Mouse (Mus musculus) right cerebral cortex, adult 2 months (tissue): ENCODE results near the gene Capza1.
A peak's percentile ranks its signal among the peaks of the same experiment; 100 is the strongest.
"Not testable (repeated sequence)": the region's sequence is repeated elsewhere in the genome, so short reads cannot be mapped to it uniquely, and the experiment has no call there.

Experiments used
- DNase-seq, 2 experiments: peaks; one replicate each; pipeline ENCODE4 v3.0.0; 2021 to 2022; ENCODE audit warnings: low spot score in 2 of 2

The Capza1 gene

GRCm38 (mm10) chr3:104863786-104864650 is at the start of gene Capza1, which contains the start of gene St7l:
TSS of gene Capza1 (minus strand) at chr3:104864505.
TSS of gene St7l (plus strand) at chr3:104864005.
- DNase-seq: peak; percentile 87 to 88

- no peak for DNase-seq
Observed at GRCm38 (mm10) chr3:104909195-104909594, 44.9 kb upstream of the Capza1 start.

GRCm38 (mm10) chr3:104906007-104906406 is 41.7 kb upstream of the Capza1 start:
- DNase-seq: peak; percentile 20 to 40

DNA sequence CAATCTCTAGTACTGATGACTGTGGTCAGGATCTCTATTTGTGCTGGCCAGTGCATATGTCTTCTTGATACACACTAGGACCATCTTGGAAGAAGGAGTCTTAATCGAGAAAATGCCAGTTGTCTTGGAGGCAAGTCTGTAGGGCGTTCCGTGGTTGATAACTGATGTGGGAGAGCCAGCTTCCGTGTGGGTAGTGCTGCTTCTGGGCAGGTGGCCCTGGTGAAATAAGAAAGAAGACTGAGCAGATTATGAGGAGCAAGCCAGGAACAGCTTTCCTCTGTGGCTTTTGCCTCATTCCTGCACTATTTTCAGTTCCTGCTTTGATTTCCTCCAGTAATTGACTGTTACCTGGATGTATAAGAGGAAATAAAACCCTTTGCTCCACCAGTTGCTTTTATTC is 41.1 kb upstream of the Capza1 start:
- DNase-seq: peak; percentile 30 to 34

- no peak for DNase-seq
Observed at GRCm38 (mm10) chr3:104901154-104901553, 36.8 kb upstream of the Capza1 start.

DNA sequence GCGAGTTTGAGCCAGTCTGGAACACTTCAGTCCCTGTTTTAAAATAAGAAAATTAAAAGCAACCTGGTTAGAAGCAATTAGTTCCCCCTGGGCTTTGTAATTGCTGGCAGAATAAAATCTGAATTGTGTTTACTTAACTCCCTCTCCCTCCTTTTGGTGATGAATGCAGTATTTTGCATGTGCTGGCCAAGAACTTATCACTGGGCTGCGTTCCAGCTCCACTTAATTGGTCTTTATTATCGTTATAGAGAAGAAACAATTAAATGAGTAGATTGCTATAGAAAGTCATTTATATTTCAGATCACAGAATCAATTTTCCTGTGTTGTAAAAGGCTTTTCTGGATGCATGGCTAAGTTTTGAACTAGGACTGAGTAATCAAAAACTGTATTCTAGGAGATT is 31.8 kb upstream of the Capza1 start:
- no peak for DNase-seq

DNA sequence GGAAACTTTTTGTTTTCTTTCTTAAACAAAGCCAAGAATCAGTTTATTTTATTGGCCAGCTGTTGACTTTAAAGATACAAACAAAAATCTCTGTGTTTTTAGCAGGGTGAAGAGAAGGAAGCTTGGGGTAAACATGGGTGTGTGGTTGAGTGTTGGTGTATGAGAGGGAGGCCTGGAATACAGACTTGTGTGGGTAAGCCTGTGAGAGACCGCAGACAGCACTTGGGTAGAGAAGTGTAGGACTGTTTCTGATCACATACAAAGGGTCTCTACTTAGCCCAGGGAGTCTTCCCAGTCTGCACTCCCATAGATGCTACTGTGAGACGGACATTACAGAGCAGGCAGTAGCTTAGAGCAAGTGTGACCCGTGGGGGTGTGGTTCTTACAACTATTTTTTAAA is 24.3 kb upstream of the Capza1 start:
- DNase-seq: no peak

GRCm38 (mm10) chr3:104869611-104870010 is 5.3 kb upstream of the Capza1 start:
- no peak for DNase-seq

GRCm38 (mm10) chr3:104866674-104867073 is 2.4 kb upstream of the Capza1 start:
- not testable (repeated sequence) for DNase-seq

- no peak for DNase-seq
Observed at GRCm38 (mm10) chr3:104865341-104865788, 1.1 kb upstream of the Capza1 start.

DNA sequence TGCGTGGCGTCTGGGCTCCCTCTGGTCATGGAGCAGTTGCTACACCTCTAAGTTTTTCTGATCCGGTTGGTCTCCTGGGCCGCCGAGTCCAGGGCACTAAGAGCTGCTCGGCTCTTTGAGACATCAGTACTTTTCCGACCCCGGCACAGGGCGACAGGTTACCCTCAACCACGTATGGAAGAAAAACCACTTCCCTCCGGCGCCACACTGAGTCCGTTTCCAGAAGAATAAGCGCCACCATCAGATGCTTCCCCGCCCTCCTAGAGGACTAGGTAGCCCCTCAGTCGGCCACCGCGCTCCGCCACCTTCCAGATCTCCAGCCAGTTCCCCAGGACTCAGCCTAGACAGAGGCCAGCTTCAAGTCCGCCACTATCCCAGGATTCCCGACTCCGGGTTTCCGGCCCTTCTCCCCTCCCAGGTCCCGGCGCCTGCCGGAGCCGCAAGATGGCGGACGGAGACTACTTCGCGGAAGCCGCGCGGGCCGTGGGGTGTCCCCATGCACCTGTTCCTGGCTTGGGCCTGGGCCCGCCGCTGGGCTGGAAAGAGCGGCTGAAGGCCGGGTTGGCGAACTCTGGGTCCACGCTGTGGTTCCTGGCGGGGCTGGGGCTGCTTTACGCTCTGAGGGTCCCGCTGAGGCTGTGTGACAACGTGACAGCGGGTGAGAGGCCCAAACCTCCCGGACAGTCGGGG is 491 bp upstream of the Capza1 start:
- peak; percentile 88 to 91 for DNase-seq

DNA sequence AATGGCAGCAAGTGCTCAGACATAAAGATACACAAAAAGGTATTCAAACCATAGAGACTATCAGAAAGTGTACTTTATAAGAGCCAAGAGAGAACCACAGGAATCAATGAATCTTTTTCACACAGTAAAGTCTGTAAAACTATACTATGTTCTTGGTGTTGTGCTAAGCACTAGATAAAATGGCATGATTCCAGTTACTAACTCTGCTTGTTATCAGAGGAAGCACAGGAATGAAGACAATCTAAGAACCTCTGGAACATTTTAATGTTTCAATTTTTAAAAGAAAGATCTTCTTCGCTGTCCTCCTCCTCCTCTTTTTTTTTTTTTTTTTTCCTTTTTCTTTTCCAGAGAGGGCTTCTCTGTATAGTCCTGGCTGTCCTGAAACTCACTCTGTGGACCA is 5.7 kb downstream of the Capza1 start:
- no peak for DNase-seq

- no peak for DNase-seq
Observed at GRCm38 (mm10) chr3:104856106-104856505, 8.2 kb downstream of the Capza1 start.

DNA sequence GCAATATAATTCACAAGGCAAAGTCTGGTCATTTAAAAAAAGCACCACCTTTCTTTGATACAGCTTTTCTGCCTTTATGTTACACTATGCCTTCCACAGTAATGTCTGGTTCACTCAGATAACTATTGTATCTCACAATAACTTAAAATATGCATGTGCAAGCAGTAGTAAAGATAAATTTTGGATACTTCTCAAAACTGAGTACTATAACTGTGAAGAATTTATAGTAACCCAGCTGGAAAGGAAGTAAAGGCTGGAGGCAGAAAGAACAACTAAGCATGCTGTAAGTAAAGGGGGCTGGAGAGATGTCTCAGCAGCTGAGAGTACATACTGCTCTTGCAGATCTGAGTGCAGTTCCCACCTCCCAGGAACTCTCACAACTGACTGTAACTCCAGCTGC is 9.4 kb downstream of the Capza1 start:
- no peak for DNase-seq

DNA sequence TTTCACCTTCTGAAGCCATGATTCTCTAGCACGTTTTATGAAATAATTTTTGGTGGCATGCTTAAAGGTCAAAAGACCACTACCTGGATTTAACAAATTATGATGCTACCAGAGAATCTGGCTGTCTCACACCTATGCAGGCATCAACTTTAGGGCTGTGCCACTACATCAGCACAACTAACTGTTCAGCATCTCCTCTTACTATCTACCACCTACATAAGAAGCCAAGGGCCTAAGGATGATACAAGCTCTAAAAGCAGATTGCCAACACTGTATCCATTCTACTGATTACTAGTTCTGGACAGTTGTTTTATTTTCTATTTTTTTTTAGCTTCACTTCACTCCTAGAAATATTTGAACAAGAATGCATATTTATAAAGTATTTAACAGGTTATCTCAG is 9.8 kb downstream of the Capza1 start:
- DNase-seq: no peak

DNA sequence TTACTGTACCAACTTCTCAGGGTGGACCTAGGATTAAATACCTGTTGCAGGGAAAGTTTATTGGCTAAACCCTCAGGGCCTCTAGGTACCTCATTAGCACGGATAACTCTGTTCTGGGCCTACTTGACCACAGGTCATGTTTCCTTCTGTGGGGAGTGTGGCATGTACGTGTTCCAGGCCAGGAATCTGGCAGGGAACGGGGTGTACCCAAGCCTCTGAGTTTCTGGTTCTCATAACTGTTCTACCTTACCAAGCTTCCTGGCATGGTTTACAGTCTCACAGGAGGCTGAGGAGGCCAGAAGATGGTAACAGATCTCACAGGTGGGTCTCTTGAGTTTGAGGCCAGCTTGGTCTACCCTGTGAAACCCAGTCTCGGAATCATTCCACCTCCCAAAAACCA is 17.7 kb downstream of the Capza1 start:
- DNase-seq: no peak

GRCm38 (mm10) chr3:104841049-104841448 is 23.3 kb downstream of the Capza1 start:
- no peak for DNase-seq

DNA sequence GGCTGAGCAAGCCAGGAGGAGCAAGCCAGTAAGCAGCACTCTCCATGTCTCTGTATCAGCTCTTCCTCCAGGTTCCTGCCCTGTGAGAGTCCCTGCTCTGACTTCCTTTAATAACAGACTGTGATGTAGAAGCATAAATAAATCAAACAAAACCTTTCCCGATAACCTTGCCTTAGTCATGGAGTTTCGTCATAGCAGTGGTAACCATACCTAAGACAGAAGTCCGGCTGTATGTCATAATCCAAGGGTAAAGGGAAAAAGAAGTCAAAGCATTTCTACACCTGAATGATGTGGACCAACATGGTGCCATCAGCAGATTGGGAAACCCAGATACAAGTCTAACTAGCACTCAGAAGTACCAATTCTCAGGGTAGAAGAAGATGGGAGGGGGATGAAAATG is 28.5 kb downstream of the Capza1 start:
- no peak for DNase-seq

GRCm38 (mm10) chr3:104822413-104822812 is 41.9 kb downstream of the Capza1 start:
- no peak for DNase-seq

DNA sequence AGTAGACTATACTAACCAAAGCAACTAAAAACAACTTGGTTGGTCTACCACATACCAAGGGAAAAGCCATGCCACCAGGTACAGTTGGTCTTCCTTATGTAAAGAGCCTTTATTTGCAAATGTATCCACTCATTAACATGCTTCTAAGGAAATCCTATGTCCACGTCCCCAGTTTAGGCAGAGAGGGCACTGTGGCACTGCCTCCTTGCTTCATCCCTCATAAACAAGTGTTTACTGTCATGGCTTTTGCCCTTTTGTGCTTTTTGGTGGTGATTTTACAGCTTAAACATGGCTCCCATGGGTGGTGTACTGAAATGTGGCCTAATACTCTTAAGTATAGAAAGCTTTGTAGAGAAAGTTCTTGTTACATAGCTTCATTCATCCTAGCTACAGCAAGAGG is 43.9 kb downstream of the Capza1 start:
- DNase-seq: no peak

- DNase-seq: peak in 1 of 2 experiments; percentile 18
Observed at GRCm38 (mm10) chr3:104818749-104819134, 45.6 kb downstream of the Capza1 start.

- DNase-seq: peak; percentile 33 to 41
Observed at GRCm38 (mm10) chr3:104817991-104818748, 46.1 kb downstream of the Capza1 start, which contains the start of gene Mov10. TSS of gene Mov10 (minus strand) at chr3:104818563.
